Mouse (Mus musculus): ENCODE data around the gene Tor1aip1. TPM values are rescaled to one million over a fixed set of nuclear protein-coding genes. Genes with fewer than 3 reads are reported as not detected.
A peak's percentile ranks its signal among the peaks of the same experiment; 100 is the strongest.
"Not testable (repeated sequence)": the region's sequence is repeated elsewhere in the genome, so short reads cannot be mapped to it uniquely, and the experiment has no call there.

The Tor1aip1 gene
- polyA plus RNA-seq, 1 experiment from 2014 or later = 49.8 TPM

GRCm38 (mm10) chr1:156046688-156047087 lies 10.4 kb upstream of the Tor1aip1 start:
- Histone ChIP-seq H3K36me3 (peaks cover 76% of the 10 kb centered on the region), H3K4me1 (replicated peaks) (peaks cover 19% of the 10 kb centered on the region), H3K9ac (replicated peaks) (no peak overlapping the region), H3K9me3 (no peaks in the 10 kb centered on the region), H3K27ac (no peak overlapping the region), H3K4me2 (no peak overlapping the region), H3K4me3 (replicated peaks) (no peak overlapping the region), H3K27me3 (no peaks in the 10 kb centered on the region)
- no peak for ATAC-seq (ENCODE audit: insufficient number of reproducible peaks, insufficient read depth, low FRiP score, low TSS enrichment, low read depth)
- 82% methylated on average over 3 of the region's 3 CpGs for WGBS

GRCm38 (mm10) chr1:156044211-156044611 lies 7.9 kb upstream of the Tor1aip1 start:
- 77% methylated on average over 5 of the region's 5 CpGs for WGBS
- Histone ChIP-seq H3K4me2 (no peak overlapping the region), H3K36me3 (peaks cover 53% of the 10 kb centered on the region), H3K9ac (replicated peaks) (no peak overlapping the region), H3K4me3 (replicated peaks) (no peak overlapping the region), H3K27me3 (no peaks in the 10 kb centered on the region), H3K27ac (no peak overlapping the region), H3K4me1 (replicated peaks) (peaks cover 22% of the 10 kb centered on the region), H3K9me3 (no peaks in the 10 kb centered on the region)
- ATAC-seq (ENCODE audit: insufficient number of reproducible peaks, insufficient read depth, low FRiP score, low TSS enrichment, low read depth) = no peak

GRCm38 (mm10) chr1:156043027-156043426 lies 6.7 kb upstream of the Tor1aip1 start:
- 29% methylated on average over 4 of the region's 4 CpGs for WGBS
- no peak for ATAC-seq (ENCODE audit: insufficient number of reproducible peaks, insufficient read depth, low FRiP score, low TSS enrichment, low read depth)

GRCm38 (mm10) chr1:156042481-156042880 lies 6.2 kb upstream of the Tor1aip1 start:
- ATAC-seq (ENCODE audit: insufficient number of reproducible peaks, insufficient read depth, low FRiP score, low TSS enrichment, low read depth) = no peak
- Histone ChIP-seq H3K4me3 (replicated peaks) (peak overlapping the region; percentile 59), H3K4me1 (replicated peaks) (peaks cover 22% of the 10 kb centered on the region), H3K9me3 (no peaks in the 10 kb centered on the region), H3K4me2 (peak overlapping the region; percentile 79), H3K27ac (no peak overlapping the region), H3K27me3 (no peaks in the 10 kb centered on the region), H3K36me3 (peaks cover 36% of the 10 kb centered on the region), H3K9ac (replicated peaks) (0 out of 2 replicates have a peak overlapping the region, but pooled peaks have one; percentile 23)
- 85% methylated on average over 5 of the region's 5 CpGs for WGBS

More at GRCm38 (mm10) chr1:156043027-156043426, 6.7 kb upstream of the Tor1aip1 start:
- H3K4me2 ChIP-seq = peak overlapping the region; percentile 30
- H3K36me3 ChIP-seq = peaks cover 41% of the 10 kb centered on the region
- no peaks in the 10 kb centered on the region for H3K9me3 ChIP-seq
- H3K27ac ChIP-seq = no peak overlapping the region
- H3K27me3 ChIP-seq = no peaks in the 10 kb centered on the region
- peaks cover 22% of the 10 kb centered on the region for H3K4me1 ChIP-seq (replicated peaks)
- H3K4me3 ChIP-seq (replicated peaks) = no peak overlapping the region
- H3K9ac ChIP-seq (replicated peaks) = no peak overlapping the region

- Histone ChIP-seq H3K27ac (0 out of 2 replicates have a peak overlapping the region, but pooled peaks have one; percentile 45), H3K4me2 (peak overlapping the region; percentile 79), H3K9me3 (no peaks in the 10 kb centered on the region), H3K36me3 (peaks cover 30% of the 10 kb centered on the region), H3K9ac (replicated peaks) (peak overlapping the region; percentile 56), H3K4me3 (replicated peaks) (peak overlapping the region; percentile 59), H3K4me1 (replicated peaks) (peaks cover 25% of the 10 kb centered on the region), H3K27me3 (no peaks in the 10 kb centered on the region)
- 43% methylated on average over 7 of the region's 7 CpGs for WGBS
- ATAC-seq (ENCODE audit: insufficient number of reproducible peaks, insufficient read depth, low FRiP score, low TSS enrichment, low read depth) = no peak
Observed at GRCm38 (mm10) chr1:156041451-156042241, 5.4 kb upstream of the Tor1aip1 start.

GRCm38 (mm10) chr1:156040731-156041401 lies 4.6 kb upstream of the Tor1aip1 start:
- H3K27ac ChIP-seq = peak overlapping the region; percentile 12; the same call in 1 of the 2 replicates
- no peaks in the 10 kb centered on the region for H3K27me3 ChIP-seq
- no peaks in the 10 kb centered on the region for H3K9me3 ChIP-seq
- ATAC-seq (ENCODE audit: insufficient number of reproducible peaks, insufficient read depth, low FRiP score, low TSS enrichment, low read depth) = peak; percentile 87
- 2% methylated on average over 22 of the region's 22 CpGs for WGBS
- peak overlapping the region; percentile 79 for H3K4me2 ChIP-seq
- H3K4me3 ChIP-seq (replicated peaks) = peak overlapping the region; percentile 59
- H3K9ac ChIP-seq (replicated peaks) = peak overlapping the region; percentile 73
- peaks cover 25% of the 10 kb centered on the region for H3K4me1 ChIP-seq (replicated peaks)
- peaks cover 25% of the 10 kb centered on the region for H3K36me3 ChIP-seq

GRCm38 (mm10) chr1:156039989-156040388 lies 3.7 kb upstream of the Tor1aip1 start:
- WGBS = 71% methylated on average over 7 of the region's 7 CpGs
- not testable (repeated sequence) for H3K4me3 ChIP-seq (replicated peaks); H3K9ac ChIP-seq (replicated peaks); H3K9me3 ChIP-seq; H3K4me2 ChIP-seq; H3K27me3 ChIP-seq; ATAC-seq (ENCODE audit: insufficient number of reproducible peaks, insufficient read depth, low FRiP score, low TSS enrichment, low read depth)
- Histone ChIP-seq H3K27ac (peak overlapping the region; percentile 12; the same call in 1 of the 2 replicates), H3K36me3 (peaks cover 18% of the 10 kb centered on the region), H3K4me1 (replicated peaks) (peaks cover 25% of the 10 kb centered on the region)

GRCm38 (mm10) chr1:156037144-156037583 lies 884 bp upstream of the Tor1aip1 start:
- Histone ChIP-seq H3K4me2 (peak overlapping the region; percentile 60; the same call in 1 of the 2 replicates), H3K27ac (no peak overlapping the region), H3K9me3 (no peaks in the 10 kb centered on the region), H3K27me3 (no peaks in the 10 kb centered on the region), H3K4me3 (replicated peaks) (no peak overlapping the region), H3K36me3 (peaks cover 18% of the 10 kb centered on the region), H3K9ac (replicated peaks) (no peak overlapping the region), H3K4me1 (replicated peaks) (peaks cover 16% of the 10 kb centered on the region)
- no peak for ATAC-seq (ENCODE audit: insufficient number of reproducible peaks, insufficient read depth, low FRiP score, low TSS enrichment, low read depth)
- WGBS = 58% methylated on average over 5 of the region's 5 CpGs

GRCm38 (mm10) chr1:156035269-156035929 lies 881 bp downstream of the Tor1aip1 start, which contains the start of gene Tor1aip2:
TSS of gene Tor1aip2 (plus strand) at chr1:156035403.
- ATAC-seq (ENCODE audit: insufficient number of reproducible peaks, insufficient read depth, low FRiP score, low TSS enrichment, low read depth) = peak; percentile 86
- H3K4me2 ChIP-seq = peak within 1 kb of the TSS; percentile 60
- WGBS = under 1% methylated on average over 59 of the region's 59 CpGs

GRCm38 (mm10) chr1:156034661-156035060 lies 1.6 kb downstream of the Tor1aip1 start:
- peak overlapping the region; percentile 60 for H3K4me2 ChIP-seq
- no peaks in the 10 kb centered on the region for H3K27me3 ChIP-seq
- H3K4me1 ChIP-seq (replicated peaks) = peaks cover 9% of the 10 kb centered on the region
- peaks cover 42% of the 10 kb centered on the region for H3K36me3 ChIP-seq
- H3K9me3 ChIP-seq = no peaks in the 10 kb centered on the region
- 30% methylated on average over 1 of the region's 1 CpGs for WGBS
- ATAC-seq (ENCODE audit: insufficient number of reproducible peaks, insufficient read depth, low FRiP score, low TSS enrichment, low read depth) = no peak
- H3K4me3 ChIP-seq (replicated peaks) = peak overlapping the region; percentile 76
- H3K27ac ChIP-seq = peak overlapping the region; percentile 99
- H3K9ac ChIP-seq (replicated peaks) = peak overlapping the region; percentile 91

More at GRCm38 (mm10) chr1:156035269-156035929, 881 bp downstream of the Tor1aip1 start, which contains the start of gene Tor1aip2:
- H3K9ac ChIP-seq (replicated peaks) = peak within 1 kb of the TSS; percentile 91
- peaks cover 9% of the 10 kb centered on the region for H3K4me1 ChIP-seq (replicated peaks)
- H3K9me3 ChIP-seq = no peaks in the 10 kb centered on the region
- no peaks in the 10 kb centered on the region for H3K27me3 ChIP-seq
- peak within 1 kb of the TSS; percentile 99 for H3K27ac ChIP-seq
- H3K36me3 ChIP-seq = peaks cover 35% of the 10 kb centered on the region
- peak within 1 kb of the TSS; percentile 76 for H3K4me3 ChIP-seq (replicated peaks)
